Mouse (Mus musculus) CD4-positive naive resting alpha-beta T cell, adult 76 days (primary cell): ENCODE results near the gene Olfr1205. TPM values are rescaled to one million over a fixed set of nuclear protein-coding genes. Genes with fewer than 3 reads are reported as not detected.

Source experiments
- total RNA-seq: library from RNA; stranded (reverse); gene quantifications from one replicate; pipeline ENCODE4 v1.2.4, GENCODE M21; 2023

The Olfr1205 gene
- not detected for total RNA-seq

GRCm38 (mm10) chr2:88829437-88829836 lies at the start of gene Olfr1205:
Gene Olfr1205, plus strand, starts transcription at chr2:88829737.

GRCm38 (mm10) chr2:88792736-88793135 lies 36.8 kb upstream of the Olfr1205 start, which contains the start of gene Olfr1201:
Gene Olfr1201, plus strand, starts transcription at chr2:88793036.

GRCm38 (mm10) chr2:88814196-88814595 lies 15.3 kb upstream of the Olfr1205 start, which contains the start of gene Olfr1202:
Gene Olfr1202, plus strand, starts transcription at chr2:88814496.

GRCm38 (mm10) chr2:88848992-88849391 lies 19.5 kb downstream of the Olfr1205 start, which contains the start of gene Olfr1204:
Gene Olfr1204, plus strand, starts transcription at chr2:88849292.

GRCm38 (mm10) chr2:88862931-88863330 lies 33.4 kb downstream of the Olfr1205 start, which contains the start of gene Olfr1206:
Gene Olfr1206, plus strand, starts transcription at chr2:88863231.

Other genes starting within 250 kb of the Olfr1205 start
- gene Olfr1189, start 243.3 kb upstream of the Olfr1205 start, total RNA-seq: not detected
- gene Olfr1191-ps1, start 189.2 kb upstream of the Olfr1205 start, total RNA-seq: not detected
- not detected for gene Olfr1192-ps1, start 181.2 kb upstream of the Olfr1205 start, total RNA-seq
- not detected for gene Olfr1193, start 154.1 kb upstream of the Olfr1205 start, total RNA-seq
- not detected for gene Olfr1195, start 140.6 kb upstream of the Olfr1205 start, total RNA-seq
- gene Olfr1196, start 125.1 kb upstream of the Olfr1205 start, total RNA-seq: not detected
- not detected for gene Olfr1197, start 97.4 kb upstream of the Olfr1205 start, total RNA-seq
- not detected for gene Olfr1198, start 78.4 kb upstream of the Olfr1205 start, total RNA-seq
- not detected for gene Olfr1199, start 69.3 kb upstream of the Olfr1205 start, total RNA-seq
- not detected for gene Olfr1200, start 59.2 kb upstream of the Olfr1205 start, total RNA-seq
- not detected for gene Olfr1201, start 36.7 kb upstream of the Olfr1205 start, total RNA-seq
- gene Olfr1202, start 15.2 kb upstream of the Olfr1205 start, total RNA-seq: not detected
- not detected for gene Olfr1204, start 19.6 kb downstream of the Olfr1205 start, total RNA-seq
- not detected for gene Olfr1206, start 33.5 kb downstream of the Olfr1205 start, total RNA-seq
- gene Olfr1208, start 72.6 kb downstream of the Olfr1205 start, total RNA-seq: not detected
- gene Olfr1209, start 85.4 kb downstream of the Olfr1205 start, total RNA-seq: not detected
- not detected for gene Olfr1211, start 108.4 kb downstream of the Olfr1205 start, total RNA-seq
- not detected for gene Olfr1212, start 124.2 kb downstream of the Olfr1205 start, total RNA-seq
- not detected for gene Gm13762, start 150.5 kb downstream of the Olfr1205 start, total RNA-seq
- gene Olfr1214, start 162.9 kb downstream of the Olfr1205 start, total RNA-seq: not detected
- not detected for gene Olfr1215, start 177.2 kb downstream of the Olfr1205 start, total RNA-seq
- not detected for gene Olfr1216, start 188.6 kb downstream of the Olfr1205 start, total RNA-seq
- gene Olfr1217, start 202.3 kb downstream of the Olfr1205 start, total RNA-seq: not detected
- not detected for gene Olfr1218, start 231.4 kb downstream of the Olfr1205 start, total RNA-seq